Mouse (Mus musculus) heart, adult 2 months (tissue): ENCODE data around the gene Jade2.

Source experiments
- CTCF ChIP-seq: fragments of 200-600 bp; IDR thresholded peaks from 2 replicates; pipeline ENCODE4 v1.8.1; 2022; ENCODE audit warnings: antibody characterized with exemption, mild to moderate bottlenecking, moderate library complexity
- EP300 ChIP-seq: fragments of 200-500 bp; IDR thresholded peaks from 2 replicates; pipeline ENCODE4 v1.6.1; 2011; ENCODE audit warnings: low read depth, low read length, control low read depth; ENCODE audit not compliant: insufficient read depth
- POLR2A ChIP-seq: fragments of 200-500 bp; IDR thresholded peaks from 2 replicates; pipeline ENCODE4 v1.6.1; 2011; ENCODE audit warnings: mild to moderate bottlenecking, low read depth, low read length, control low read depth; ENCODE audit not compliant: insufficient read depth

DNA sequence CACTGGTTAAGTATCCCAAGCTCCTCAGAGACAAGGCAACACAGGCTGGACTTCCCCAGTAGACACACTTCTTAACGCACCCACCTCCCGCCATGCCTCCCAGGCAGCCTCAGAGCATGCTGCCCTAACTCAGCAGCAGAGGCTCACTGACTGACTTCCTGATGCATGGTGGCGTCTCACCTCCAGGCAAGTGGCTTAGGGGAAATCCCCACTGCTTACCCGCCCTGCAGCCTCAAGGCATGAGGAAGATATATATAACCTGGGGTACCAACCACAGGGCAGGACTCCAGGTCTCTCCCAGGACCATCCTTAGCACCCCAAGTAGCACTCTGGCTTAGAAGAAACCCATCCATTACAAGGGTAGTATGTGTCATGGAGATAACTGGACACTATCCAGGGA, 14.3 kb downstream of the Jade2 start:
- TF ChIP-seq CTCF = no peak
- TF ChIP-seq POLR2A = no peak
- TF ChIP-seq EP300 = no peak
